ENCODE assay signal across 8 mouse cellular contexts in genomic region chr7:92323710-92324109, GRCm38 (mm10).
A peak's percentile ranks its signal among the peaks of the same experiment; 100 is the strongest.
DNase-seq lines count a peak whose midpoint lies in the region; ATAC-seq and TF ChIP-seq lines count a peak whose summit lies in the region.

No protein-coding gene starts in this region.

- no peak overlapping the region for H3K9ac ChIP-seq in neural tube, embryonic 11.5 days (ENCODE audit: low read length)
- no peak overlapping the region for H3K9ac ChIP-seq in neural tube, embryonic 15.5 days (replicated peaks)
- H3K9ac ChIP-seq in kidney, postnatal 0 days (ENCODE audit: low read depth, low read length): no peak overlapping the region

- 0 out of 2 replicates have a peak, but pooled peaks cover 3% of the 10 kb centered on the region for H3K4me1 ChIP-seq in neural tube, embryonic 11.5 days (ENCODE audit: control insufficient read depth, insufficient read depth, low read length)
- H3K4me1 ChIP-seq in neural tube, embryonic 15.5 days: peaks cover 12% of the 10 kb centered on the region
- no peaks in the 10 kb centered on the region for H3K4me1 ChIP-seq in embryonic facial prominence, embryonic 10.5 days
- no peaks in the 10 kb centered on the region for H3K4me1 ChIP-seq in kidney, postnatal 0 days (replicated peaks; ENCODE audit: insufficient read depth, low read length)

- WGBS in neural tube, embryonic 11.5 days: 48% methylated on average over 4 of the region's 4 CpGs
- 52% methylated on average over 4 of the region's 4 CpGs for whole genome bisulfite sequencing in neural tube, embryonic 15.5 days
- 43% methylated on average over 4 of the region's 4 CpGs for WGBS in embryonic facial prominence, embryonic 10.5 days
- WGBS in kidney, postnatal 0 days: 46% methylated on average over 4 of the region's 4 CpGs

- H3K27me3 ChIP-seq in neural tube, embryonic 11.5 days (ENCODE audit: control insufficient read depth, insufficient read depth, low read length): no peaks in the 10 kb centered on the region
- no peaks in the 10 kb centered on the region for H3K27me3 ChIP-seq in neural tube, embryonic 15.5 days (replicated peaks)
- no peaks in the 10 kb centered on the region for H3K27me3 ChIP-seq in embryonic facial prominence, embryonic 10.5 days (replicated peaks; ENCODE audit: low read depth, poor library complexity, severe bottlenecking)
- no peaks in the 10 kb centered on the region for H3K27me3 ChIP-seq in kidney, postnatal 0 days (ENCODE audit: insufficient read depth, low read length)

- H3K4me2 ChIP-seq in neural tube, embryonic 11.5 days (ENCODE audit: low read depth): no peak overlapping the region
- no peak overlapping the region for H3K4me2 ChIP-seq in neural tube, embryonic 15.5 days
- no peak overlapping the region for H3K4me2 ChIP-seq in kidney, postnatal 0 days (ENCODE audit: low read length)

- peak; percentile 77 for ATAC-seq in neural tube, embryonic 11.5 days (ENCODE audit: insufficient read depth, low FRiP score, low TSS enrichment)
- ATAC-seq in neural tube, embryonic 15.5 days (ENCODE audit: low FRiP score): no peak
- ATAC-seq in kidney, postnatal 0 days (replicated peaks; ENCODE audit: low FRiP score, low read depth): no peak; the same call in 1 of the 2 replicates

- TF ChIP-seq CTCF in kidney, postnatal 0 days (IDR thresholded peaks at IDR 0.05; ENCODE audit: low read depth): peak; percentile 81

- peak; percentile 36 to 77 for DNase-seq in adrenal gland, adult (ENCODE audit: inconsistent age in 2 of 2, low spot score in 1 of 2)
- no peak for DNase-seq in adrenal gland, adult 8-10 months
- DNase-seq in neural tube, embryonic 11.5 days (ENCODE audit: low spot score): peak; percentile 16
- DNase-seq in embryonic facial prominence, embryonic 10.5 days (ENCODE audit: low spot score): peak; percentile 28
- peak; percentile 71 for DNase-seq in kidney, postnatal 0 days (ENCODE audit: low spot score)
- DNase-seq in thymus, postnatal 0 days (ENCODE audit: low spot score): no peak
- DNase-seq in layer of hippocampus, postnatal 10 days (ENCODE audit: low spot score in 2 of 2): no peak

- H3K4me3 ChIP-seq in neural tube, embryonic 11.5 days (ENCODE audit: low read depth, low read length): no peak overlapping the region
- H3K4me3 ChIP-seq in neural tube, embryonic 15.5 days (replicated peaks): no peak overlapping the region
- no peak overlapping the region for H3K4me3 ChIP-seq in embryonic facial prominence, embryonic 10.5 days
- no peak overlapping the region for H3K4me3 ChIP-seq in kidney, postnatal 0 days (replicated peaks; ENCODE audit: low read depth, low read length)

- no peaks in the 10 kb centered on the region for H3K36me3 ChIP-seq in neural tube, embryonic 11.5 days (ENCODE audit: control insufficient read depth, insufficient read depth, low read length)
- no peaks in the 10 kb centered on the region for H3K36me3 ChIP-seq in neural tube, embryonic 15.5 days
- no peaks in the 10 kb centered on the region for H3K36me3 ChIP-seq in embryonic facial prominence, embryonic 10.5 days (replicated peaks)
- H3K36me3 ChIP-seq in kidney, postnatal 0 days (ENCODE audit: insufficient read depth, low read length): no peaks in the 10 kb centered on the region

- H3K9me3 ChIP-seq in neural tube, embryonic 11.5 days (ENCODE audit: control insufficient read depth, low read length): no peaks in the 10 kb centered on the region
- no peaks in the 10 kb centered on the region for H3K9me3 ChIP-seq in neural tube, embryonic 15.5 days (replicated peaks)
- H3K9me3 ChIP-seq in embryonic facial prominence, embryonic 10.5 days: no peaks in the 10 kb centered on the region
- H3K9me3 ChIP-seq in kidney, postnatal 0 days (replicated peaks; ENCODE audit: low read length): no peaks in the 10 kb centered on the region

- no peak overlapping the region for H3K27ac ChIP-seq in neural tube, embryonic 11.5 days (ENCODE audit: low read depth, low read length)
- no peak overlapping the region for H3K27ac ChIP-seq in neural tube, embryonic 15.5 days (replicated peaks)
- no peak overlapping the region for H3K27ac ChIP-seq in embryonic facial prominence, embryonic 10.5 days (replicated peaks)
- no peak overlapping the region for H3K27ac ChIP-seq in kidney, postnatal 0 days

Comparison
In these comparisons a context has a peak if more than half of its experiments do, and no peak if none do; other contexts are left out.
1. DNase-seq: peak in adrenal gland, adult (2 of 2), neural tube, embryonic 11.5 days (single experiment), embryonic facial prominence, embryonic 10.5 days (single experiment) and kidney, postnatal 0 days (single experiment); none in adrenal gland, adult 8-10 months (single experiment), thymus, postnatal 0 days (single experiment) and layer of hippocampus, postnatal 10 days (0 of 2).